Mouse (Mus musculus) brain, embryonic 14.5 days (tissue): Measurements from ENCODE around the gene Uchl1. TPM values are rescaled to one million over a fixed set of nuclear protein-coding genes. Genes with fewer than 3 reads are reported as not detected.

ENCODE experiments used
- DNase-seq: peaks from one replicate; pipeline ENCODE4 v3.0.0-alpha.2; 2011; ENCODE audit warnings: low read depth
- CTCF ChIP-seq: fragments of 200-500 bp; IDR thresholded peaks from 2 replicates; pipeline ENCODE4 v1.5.1; 2012; ENCODE audit warnings: inconsistent platforms, mild to moderate bottlenecking, moderate library complexity, borderline replicate concordance; ENCODE audit not compliant: insufficient read depth, insufficient read length; ENCODE audit errors: extremely low read depth
- POLR2A ChIP-seq: fragments of 200-500 bp; IDR thresholded peaks from 2 replicates; pipeline ENCODE4 v1.6.1; 2012; ENCODE audit warnings: mild to moderate bottlenecking, inconsistent platforms, borderline replicate concordance; ENCODE audit not compliant: poor library complexity, insufficient read depth, insufficient read length, severe bottlenecking; ENCODE audit errors: extremely low read depth
- polyA plus RNA-seq: library from polyadenylated mRNA; depleted of rRNA; stranded (reverse); fragments of >200 nt; gene quantifications from 2 replicates; pipeline ENCODE4 v1.2.3, GENCODE M21; 2012; rRNA removed

Uchl1 gene
- polyA plus RNA-seq = 1,464 and 1,575 TPM in 2 replicates

GRCm38 (mm10) chr5:66675983-66676382, at the start of gene Uchl1:
TSS of gene Uchl1 (plus strand) at chr5:66676091.
- DNase-seq = peak; percentile 99

GRCm38 (mm10) chr5:66627805-66628204, 48.1 kb upstream of the Uchl1 start:
- DNase-seq = peak; percentile 77
- TF ChIP-seq CTCF = no peak
- no peak for TF ChIP-seq POLR2A

More at GRCm38 (mm10) chr5:66675983-66676382, at the start of gene Uchl1:
- peak; percentile 88; the same call in 1 of the 2 replicates for TF ChIP-seq POLR2A
- no peak for TF ChIP-seq CTCF

GRCm38 (mm10) chr5:66635459-66636079, 40.3 kb upstream of the Uchl1 start:
- DNase-seq = peak; percentile 48
- TF ChIP-seq CTCF = no peak
- no peak for TF ChIP-seq POLR2A

- TF ChIP-seq CTCF (no peak), POLR2A (no peak)
- DNase-seq = no peak
Measured at GRCm38 (mm10) chr5:66642156-66642555, 33.7 kb upstream of the Uchl1 start.

- TF ChIP-seq CTCF = no peak
- TF ChIP-seq POLR2A = no peak
- no peak for DNase-seq
Measured at GRCm38 (mm10) chr5:66643260-66643659, 32.6 kb upstream of the Uchl1 start.

GRCm38 (mm10) chr5:66647504-66647903, 28.4 kb upstream of the Uchl1 start:
- TF ChIP-seq POLR2A = no peak
- TF ChIP-seq CTCF = no peak
- no peak for DNase-seq

- DNase-seq = peak; percentile 81
- TF ChIP-seq CTCF (no peak), POLR2A (no peak)
Measured at GRCm38 (mm10) chr5:66654220-66654619, 21.7 kb upstream of the Uchl1 start.

- TF ChIP-seq POLR2A = no peak
- TF ChIP-seq CTCF = no peak
- DNase-seq = peak; percentile 82
Measured at GRCm38 (mm10) chr5:66675189-66675890, 551 bp upstream of the Uchl1 start.

- peak; percentile 85 for DNase-seq
- TF ChIP-seq POLR2A = 0 out of 2 replicates have a peak, but pooled peaks have one; percentile 19
- no peak for TF ChIP-seq CTCF
Measured at GRCm38 (mm10) chr5:66676457-66677117, 696 bp downstream of the Uchl1 start.

GRCm38 (mm10) chr5:66677411-66678345, 1.8 kb downstream of the Uchl1 start:
- no peak for TF ChIP-seq POLR2A
- TF ChIP-seq CTCF = peak; percentile 54; the same call in 1 of the 2 replicates
- DNase-seq = peak; percentile 54

- DNase-seq = peak; percentile 79
- TF ChIP-seq CTCF = no peak
- TF ChIP-seq POLR2A = no peak
Measured at GRCm38 (mm10) chr5:66679222-66679621, 3.3 kb downstream of the Uchl1 start.

- no peak for TF ChIP-seq POLR2A
- no peak for TF ChIP-seq CTCF
- DNase-seq = no peak
Measured at GRCm38 (mm10) chr5:66685930-66686329, 10.0 kb downstream of the Uchl1 start.
